Mouse (Mus musculus) liver, adult 2 months (tissue): ENCODE measurements around the gene B9d1. TPM values are rescaled to one million over a fixed set of nuclear protein-coding genes. Genes with fewer than 3 reads are reported as not detected.

ENCODE experiments used
- DNase-seq: peaks from one replicate; pipeline ENCODE4 v3.0.0-alpha.2; 2011; ENCODE audit warnings: low read depth, low spot score; ENCODE audit errors: extremely low read depth
- H3K27ac ChIP-seq: fragments of 200-500 bp; replicated peaks from 2 replicates; pipeline ENCODE4 v1.5.1; 2012; ENCODE audit warnings: low read depth, mild to moderate bottlenecking, control low read depth, inconsistent platforms, low read length; ENCODE audit not compliant: insufficient read depth
- H3K27me3 ChIP-seq: fragments of 200-500 bp; 2 replicates; pipeline ENCODE4 v1.6.1; 2012; ENCODE audit warnings: mild to moderate bottlenecking, moderate library complexity, low read length, inconsistent platforms; ENCODE audit not compliant: control insufficient read depth, insufficient read depth
- H3K36me3 ChIP-seq: fragments of 200-500 bp; 2 replicates; pipeline ENCODE4 v1.6.1; 2012; ENCODE audit warnings: low read length, inconsistent platforms; ENCODE audit not compliant: control insufficient read depth, insufficient read depth
- H3K4me1 ChIP-seq: fragments of 200-500 bp; 2 replicates; pipeline ENCODE4 v1.6.1; 2011; ENCODE audit warnings: low read length; ENCODE audit not compliant: control insufficient read depth, insufficient read depth
- H3K4me3 ChIP-seq: fragments of 200-500 bp; 2 replicates; pipeline ENCODE4 v1.5.1; 2011; ENCODE audit warnings: low read depth, mild to moderate bottlenecking, control low read depth, low read length, moderate library complexity; ENCODE audit not compliant: insufficient read depth
- H3K79me2 ChIP-seq: fragments of 200-500 bp; 2 replicates; pipeline ENCODE4 v1.6.1; 2012; ENCODE audit warnings: inconsistent platforms, mild to moderate bottlenecking, low read length, moderate library complexity; ENCODE audit not compliant: control insufficient read depth, insufficient read depth
- H3K9ac ChIP-seq: fragments of 200-500 bp; 2 replicates; pipeline ENCODE4 v1.6.1; 2012; ENCODE audit warnings: low read depth, mild to moderate bottlenecking, control low read depth, inconsistent platforms, low read length
- CTCF ChIP-seq: fragments of 200-500 bp; IDR thresholded peaks from 2 replicates; pipeline ENCODE4 v1.5.1; 2011; ENCODE audit warnings: low read depth, low read length, control low read depth
- POLR2A ChIP-seq: fragments of 200-500 bp; IDR thresholded peaks from 2 replicates; pipeline ENCODE4 v1.6.1; 2011; ENCODE audit warnings: low read length, control low read depth; ENCODE audit not compliant: insufficient read depth; ENCODE audit errors: extremely low read depth
- WGBS: fragments of 180-500 bp; shearing (Covaris S2); methylation state at CpG from one replicate; pipeline ENCODE4 v1.1.7; 2018; 5-methylcytosine and 5-hydroxymethylcytosine counted together
- polyA plus RNA-seq: library from polyadenylated mRNA; depleted of rRNA; stranded (reverse); fragments of >200 nt; gene quantifications from 2 replicates; pipeline ENCODE4 v1.2.3, GENCODE M21; 2012
- total RNA-seq: library from RNA; depleted of rRNA; stranded (reverse); fragments of >200 nt; gene quantifications from 2 replicates; pipeline ENCODE4 v1.2.3, GENCODE M21; 2014

The B9d1 gene
- total and polyA plus RNA-seq, 2 experiments: 1.1 to 1.7 TPM

DNA sequence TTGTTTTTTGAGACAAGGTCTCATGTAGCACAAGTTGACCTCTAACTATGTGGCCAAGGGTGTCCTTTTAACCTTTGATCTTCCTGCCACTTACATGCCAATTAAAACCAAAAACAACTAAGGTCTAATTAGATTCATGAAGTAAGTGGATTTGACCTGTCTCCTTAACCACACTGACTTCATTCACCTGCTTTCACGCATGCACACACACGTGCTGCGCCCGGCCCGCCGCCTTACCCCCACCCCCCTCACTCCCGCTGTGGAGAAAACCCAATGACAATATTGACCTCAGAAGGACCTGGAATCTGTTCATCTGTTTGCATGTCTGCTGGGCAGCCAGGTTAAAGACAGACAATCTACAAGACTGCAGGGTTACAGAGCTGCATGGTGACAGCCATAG is 35.7 kb downstream of the B9d1 start:
- DNase-seq: peak; percentile 84
- H3K36me3 ChIP-seq: no peaks in the 10 kb centered on the region; the same call in 1 of the 2 replicates
- WGBS: 26% methylated on average over 7 of the region's 7 CpGs
- H3K27me3 ChIP-seq: no peaks in the 10 kb centered on the region
- peak overlapping the region; percentile 33 for H3K27ac ChIP-seq
- no peak overlapping the region for H3K9ac ChIP-seq
- no peak for TF ChIP-seq CTCF
- TF ChIP-seq POLR2A: no peak
- no peak overlapping the region for H3K4me3 ChIP-seq
- peaks cover 8% of the 10 kb centered on the region; the same call in 1 of the 2 replicates for H3K79me2 ChIP-seq
- peaks cover 13% of the 10 kb centered on the region for H3K4me1 ChIP-seq

DNA sequence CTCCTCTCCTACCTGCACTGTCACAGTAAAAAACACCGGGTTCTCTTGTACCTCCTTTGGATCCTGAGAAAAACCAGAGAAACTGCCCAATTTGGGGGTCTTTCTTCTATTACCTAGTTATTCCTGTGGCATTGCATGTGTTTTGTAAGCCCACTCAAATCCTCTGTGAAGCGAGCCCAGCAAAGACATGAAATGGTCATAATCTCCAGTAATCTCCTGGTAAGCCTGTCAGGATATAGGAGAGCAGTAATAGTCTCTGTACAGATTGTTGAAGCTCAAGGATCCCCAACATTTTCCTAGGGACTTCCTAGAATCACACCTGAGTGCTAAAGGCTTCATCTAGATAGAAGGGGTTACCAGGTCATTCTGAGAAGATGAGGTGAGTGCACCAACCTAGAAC is 36.2 kb downstream of the B9d1 start:
- Histone ChIP-seq H3K4me1 (peaks cover 18% of the 10 kb centered on the region), H3K4me3 (no peak overlapping the region), H3K9ac (no peak overlapping the region), H3K27me3 (no peaks in the 10 kb centered on the region), H3K79me2 (peaks cover 8% of the 10 kb centered on the region; the same call in 1 of the 2 replicates), H3K36me3 (no peaks in the 10 kb centered on the region; the same call in 1 of the 2 replicates), H3K27ac (peak overlapping the region; percentile 33)
- WGBS: 85% methylated on average over 2 of the region's 2 CpGs
- DNase-seq: no peak
- TF ChIP-seq CTCF (no peak), POLR2A (no peak)

- Histone ChIP-seq H3K79me2 (peaks cover 8% of the 10 kb centered on the region; the same call in 1 of the 2 replicates), H3K36me3 (no peaks in the 10 kb centered on the region; the same call in 1 of the 2 replicates), H3K4me3 (no peak overlapping the region), H3K27me3 (no peaks in the 10 kb centered on the region), H3K27ac (peak overlapping the region; percentile 67), H3K9ac (no peak overlapping the region), H3K4me1 (peaks cover 22% of the 10 kb centered on the region)
- WGBS: 33% methylated on average over 2 of the region's 2 CpGs
- peak; percentile 75 for DNase-seq
- no peak for TF ChIP-seq POLR2A
- TF ChIP-seq CTCF: no peak
Observed at GRCm38 (mm10) chr11:61545586-61545985, 40.6 kb downstream of the B9d1 start.

DNA sequence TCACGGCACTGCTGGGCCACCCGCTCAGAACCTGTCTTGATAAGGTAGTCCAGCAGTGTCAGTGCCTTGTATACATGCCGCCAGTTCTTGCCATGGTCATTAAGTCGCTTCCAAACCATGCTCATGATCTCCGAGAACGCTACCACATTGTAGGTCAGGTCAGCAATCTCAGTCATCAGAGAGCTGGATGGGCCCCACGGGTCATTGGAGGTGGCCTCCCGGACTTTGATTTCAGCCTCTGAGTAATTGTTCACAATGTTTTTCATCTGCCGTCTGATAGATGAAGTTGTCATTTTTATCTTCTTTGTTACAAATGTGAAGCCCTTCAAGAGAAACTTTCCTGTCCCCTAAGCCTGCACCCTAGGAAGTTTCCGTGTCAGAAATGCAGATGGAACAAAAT is 41.5 kb downstream of the B9d1 start:
- TF ChIP-seq POLR2A (no peak), CTCF (no peak)
- Histone ChIP-seq H3K4me3 (no peak overlapping the region), H3K27me3 (no peaks in the 10 kb centered on the region), H3K4me1 (peaks cover 19% of the 10 kb centered on the region), H3K27ac (peak overlapping the region; percentile 67), H3K36me3 (no peaks in the 10 kb centered on the region; the same call in 1 of the 2 replicates), H3K79me2 (peaks cover 8% of the 10 kb centered on the region; the same call in 1 of the 2 replicates), H3K9ac (no peak overlapping the region)
- WGBS: 32% methylated on average over 10 of the region's 10 CpGs
- DNase-seq: peak; percentile 78

DNA sequence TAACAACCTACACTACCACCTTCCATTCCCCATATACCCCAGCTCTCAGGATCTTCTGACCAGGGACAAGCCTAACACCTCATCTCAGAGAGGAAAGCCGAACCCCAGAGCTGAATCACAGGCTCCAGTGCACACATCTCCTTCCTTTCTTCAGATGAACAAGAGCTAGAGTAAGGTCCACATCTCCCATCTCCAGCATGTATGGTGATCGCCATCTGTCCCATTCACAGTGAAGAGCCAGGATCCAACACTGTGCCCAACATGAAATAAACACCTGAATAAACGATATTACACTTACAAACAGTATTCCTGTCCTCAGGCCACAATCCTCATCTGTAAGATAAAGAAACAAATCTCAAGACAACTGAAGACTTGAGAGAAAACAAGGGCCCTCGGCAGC is 42.8 kb downstream of the B9d1 start:
- WGBS: 95% methylated on average over 4 of the region's 4 CpGs
- H3K4me3 ChIP-seq: no peak overlapping the region
- H3K4me1 ChIP-seq: peaks cover 19% of the 10 kb centered on the region
- TF ChIP-seq POLR2A (no peak), CTCF (no peak)
- H3K9ac ChIP-seq: no peak overlapping the region
- DNase-seq: no peak
- no peaks in the 10 kb centered on the region; the same call in 1 of the 2 replicates for H3K36me3 ChIP-seq
- peaks cover 8% of the 10 kb centered on the region; the same call in 1 of the 2 replicates for H3K79me2 ChIP-seq
- no peaks in the 10 kb centered on the region for H3K27me3 ChIP-seq
- no peak overlapping the region for H3K27ac ChIP-seq

DNA sequence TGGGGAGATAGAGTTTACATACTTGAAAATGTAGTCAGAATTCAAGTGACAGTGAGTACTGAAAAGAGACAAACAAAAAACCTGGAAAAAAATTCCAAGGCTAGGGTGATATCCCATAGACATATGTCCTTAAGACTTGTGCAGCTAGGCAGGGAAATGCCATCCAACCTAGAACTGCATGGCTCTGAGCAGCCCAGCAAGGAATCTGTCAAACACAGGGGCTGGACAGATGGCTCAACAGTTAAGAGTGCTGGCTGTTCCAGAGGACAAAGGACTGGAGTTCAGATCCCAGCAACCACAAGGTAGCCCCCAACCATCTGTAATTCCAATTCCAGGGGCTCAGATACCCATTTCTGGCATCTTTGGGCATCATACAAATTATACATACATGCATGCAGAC is 45.7 kb downstream of the B9d1 start:
- TF ChIP-seq POLR2A (no peak), CTCF (no peak)
- H3K27me3 ChIP-seq: no peaks in the 10 kb centered on the region
- no peak overlapping the region for H3K27ac ChIP-seq
- no peak overlapping the region for H3K9ac ChIP-seq
- peaks cover 14% of the 10 kb centered on the region for H3K4me1 ChIP-seq
- peaks cover 14% of the 10 kb centered on the region; the same call in 1 of the 2 replicates for H3K79me2 ChIP-seq
- H3K36me3 ChIP-seq: no peaks in the 10 kb centered on the region
- no peak overlapping the region for H3K4me3 ChIP-seq
- DNase-seq: no peak
